Mouse (Mus musculus) embryonic facial prominence, embryonic 12.5 days (tissue): ENCODE measurements at regions not wholly inside any gene's neighbourhood (a gene's known extent, or its start where the extent isn't known, plus 50 kb on each side); places are given as distances from the start of the nearest gene placed in this dataset.

Experiments used
- ATAC-seq: fragments of 200-750 bp; cut with Nextera tagmentation; 2 replicates; pipeline ENCODE4 v1.8.0; 2017; ENCODE audit not compliant: insufficient number of reproducible peaks, insufficient read depth, low FRiP score, low TSS enrichment
- H3K27ac ChIP-seq: fragments of 300-500 bp; sonication (generic); 2 replicates; pipeline ENCODE4 v1.5.1; 2016; ENCODE audit warnings: mild to moderate bottlenecking
- H3K27me3 ChIP-seq: fragments of 300-500 bp; sonication (generic); 2 replicates; pipeline ENCODE4 v1.6.1; 2016; ENCODE audit warnings: mild to moderate bottlenecking, moderate library complexity
- H3K36me3 ChIP-seq: fragments of 300-500 bp; sonication (generic); 2 replicates; pipeline ENCODE4 v1.6.1; 2016; ENCODE audit warnings: mild to moderate bottlenecking
- H3K4me1 ChIP-seq: fragments of 300-500 bp; sonication (generic); 2 replicates; pipeline ENCODE4 v1.6.1; 2016
- H3K4me2 ChIP-seq: fragments of 300-500 bp; sonication (generic); replicated peaks from 2 replicates; pipeline ENCODE4 v1.6.1; 2016; ENCODE audit warnings: mild to moderate bottlenecking, moderate library complexity
- H3K4me3 ChIP-seq: fragments of 300-500 bp; sonication (generic); 2 replicates; pipeline ENCODE4 v1.5.1; 2016; ENCODE audit warnings: mild to moderate bottlenecking
- H3K9ac ChIP-seq: fragments of 300-500 bp; sonication (generic); 2 replicates; pipeline ENCODE4 v1.6.1; 2016; ENCODE audit warnings: mild to moderate bottlenecking, moderate library complexity
- H3K9me3 ChIP-seq: fragments of 300-500 bp; sonication (generic); 2 replicates; pipeline ENCODE4 v1.6.1; 2016; ENCODE audit warnings: mild to moderate bottlenecking, moderate library complexity
- WGBS: fragments of 180-500 bp; shearing (Covaris S2); methylation state at CpG from one replicate; pipeline ENCODE4 v1.1.7; 2016; 5-methylcytosine and 5-hydroxymethylcytosine counted together

- Histone ChIP-seq H3K36me3 (no peaks in the 10 kb centered on the region), H3K4me1 (no peaks in the 10 kb centered on the region), H3K4me2 (no peak overlapping the region), H3K27ac (no peak overlapping the region), H3K27me3 (no peaks in the 10 kb centered on the region), H3K9ac (no peak overlapping the region), H3K9me3 (no peaks in the 10 kb centered on the region), H3K4me3 (no peak overlapping the region)
- 78% methylated on average over 4 of the region's 4 CpGs for WGBS
- ATAC-seq = no peak
Measured at GRCm38 (mm10) chr15:69923833-69924232, 3423.1 kb upstream of the Lrrc6 start.

GRCm38 (mm10) chr15:69923280-69923679 is 3422.6 kb upstream of the Lrrc6 start:
- no peak overlapping the region for H3K4me2 ChIP-seq
- no peaks in the 10 kb centered on the region for H3K9me3 ChIP-seq
- H3K9ac ChIP-seq = no peak overlapping the region
- no peak overlapping the region for H3K4me3 ChIP-seq
- WGBS = 12% methylated on average over 2 of the region's 2 CpGs
- H3K36me3 ChIP-seq = no peaks in the 10 kb centered on the region
- no peaks in the 10 kb centered on the region for H3K27me3 ChIP-seq
- no peak overlapping the region for H3K27ac ChIP-seq
- no peaks in the 10 kb centered on the region for H3K4me1 ChIP-seq
- peak; percentile 60; the same call in 1 of the 2 replicates for ATAC-seq

DNA sequence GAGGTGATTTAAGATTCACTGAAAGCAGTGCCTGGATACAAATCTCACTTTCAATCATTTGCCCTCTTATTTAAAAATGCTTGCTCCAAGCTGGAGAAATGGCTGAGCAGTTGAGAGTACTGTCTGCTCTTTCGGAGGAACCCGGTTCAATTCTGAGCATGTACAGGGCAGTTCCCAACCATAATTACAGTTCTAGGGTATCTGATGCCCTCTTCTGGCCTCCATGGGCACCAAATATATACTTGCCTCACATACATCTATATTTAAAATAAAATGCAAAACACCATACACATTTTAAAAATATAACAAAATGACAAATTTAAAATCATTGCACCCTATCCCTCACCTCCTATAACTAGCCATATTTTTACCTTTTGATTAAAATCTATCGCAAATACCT is 3421.5 kb upstream of the Lrrc6 start:
- WGBS = 79% methylated on average over 3 of the region's 3 CpGs
- H3K9me3 ChIP-seq = no peaks in the 10 kb centered on the region
- H3K4me1 ChIP-seq = no peaks in the 10 kb centered on the region
- no peak overlapping the region for H3K27ac ChIP-seq
- no peak overlapping the region for H3K4me3 ChIP-seq
- H3K4me2 ChIP-seq = no peak overlapping the region
- no peaks in the 10 kb centered on the region for H3K27me3 ChIP-seq
- H3K36me3 ChIP-seq = no peaks in the 10 kb centered on the region
- no peak for ATAC-seq
- H3K9ac ChIP-seq = no peak overlapping the region

GRCm38 (mm10) chr15:69885764-69886163 is 3385.1 kb upstream of the Lrrc6 start:
- WGBS = 63% methylated on average over 4 of the region's 4 CpGs
- H3K4me2 ChIP-seq = no peak overlapping the region
- no peaks in the 10 kb centered on the region for H3K27me3 ChIP-seq
- H3K4me1 ChIP-seq = no peaks in the 10 kb centered on the region
- no peak overlapping the region for H3K27ac ChIP-seq
- H3K9ac ChIP-seq = no peak overlapping the region
- no peak for ATAC-seq
- no peaks in the 10 kb centered on the region for H3K9me3 ChIP-seq
- H3K4me3 ChIP-seq = no peak overlapping the region
- no peaks in the 10 kb centered on the region for H3K36me3 ChIP-seq

DNA sequence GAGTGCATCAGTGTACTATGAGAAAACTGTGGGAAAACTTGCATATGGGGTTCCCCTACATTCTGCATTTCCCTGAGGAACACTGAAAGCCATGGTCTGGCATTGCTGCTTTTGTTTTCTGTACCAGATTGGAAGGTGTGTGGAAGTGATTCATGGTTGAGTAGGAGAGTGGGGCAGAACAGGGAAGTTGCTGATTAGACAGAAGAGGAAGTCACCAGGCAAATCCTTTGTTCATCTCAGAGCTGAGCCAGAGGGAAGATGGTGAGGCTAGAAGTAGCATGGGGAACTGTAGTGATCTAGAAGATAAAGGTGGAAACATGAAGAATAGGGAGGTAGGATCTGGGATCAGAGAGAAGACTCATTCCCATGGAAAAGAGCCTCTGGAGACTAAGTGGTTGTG is 3377.8 kb upstream of the Lrrc6 start:
- no peak overlapping the region for H3K4me2 ChIP-seq
- no peaks in the 10 kb centered on the region for H3K4me1 ChIP-seq
- no peak overlapping the region for H3K4me3 ChIP-seq
- no peaks in the 10 kb centered on the region for H3K9me3 ChIP-seq
- H3K27ac ChIP-seq = no peak overlapping the region
- no peak for ATAC-seq
- no peak overlapping the region for H3K9ac ChIP-seq
- no peaks in the 10 kb centered on the region for H3K27me3 ChIP-seq
- no peaks in the 10 kb centered on the region for H3K36me3 ChIP-seq

DNA sequence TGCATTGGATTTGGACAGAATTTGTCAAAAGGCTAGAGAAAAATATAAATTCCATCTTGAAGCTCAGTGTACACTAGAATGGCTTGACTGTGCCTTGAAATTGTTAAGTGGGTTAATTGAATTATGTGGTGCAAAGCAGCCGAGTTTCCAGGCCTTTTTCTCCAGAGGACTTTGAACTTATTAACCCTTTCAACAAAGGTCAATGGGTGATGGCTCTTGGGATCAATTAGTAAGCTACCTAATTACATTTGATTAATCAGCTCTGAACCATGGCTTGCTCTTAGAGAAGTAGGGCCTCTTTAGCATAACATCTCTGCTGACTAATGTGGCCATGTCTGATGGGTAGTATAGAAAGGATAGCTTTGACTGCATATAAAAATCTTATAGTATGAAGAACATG is 3352.8 kb upstream of the Lrrc6 start:
- no peaks in the 10 kb centered on the region for H3K4me1 ChIP-seq
- no peaks in the 10 kb centered on the region for H3K9me3 ChIP-seq
- H3K4me3 ChIP-seq = no peak overlapping the region
- no peak for ATAC-seq
- WGBS = 13% methylated on average over 1 of the region's 1 CpGs
- H3K9ac ChIP-seq = no peak overlapping the region
- H3K36me3 ChIP-seq = no peaks in the 10 kb centered on the region
- no peak overlapping the region for H3K4me2 ChIP-seq
- H3K27ac ChIP-seq = no peak overlapping the region
- H3K27me3 ChIP-seq = no peaks in the 10 kb centered on the region

DNA sequence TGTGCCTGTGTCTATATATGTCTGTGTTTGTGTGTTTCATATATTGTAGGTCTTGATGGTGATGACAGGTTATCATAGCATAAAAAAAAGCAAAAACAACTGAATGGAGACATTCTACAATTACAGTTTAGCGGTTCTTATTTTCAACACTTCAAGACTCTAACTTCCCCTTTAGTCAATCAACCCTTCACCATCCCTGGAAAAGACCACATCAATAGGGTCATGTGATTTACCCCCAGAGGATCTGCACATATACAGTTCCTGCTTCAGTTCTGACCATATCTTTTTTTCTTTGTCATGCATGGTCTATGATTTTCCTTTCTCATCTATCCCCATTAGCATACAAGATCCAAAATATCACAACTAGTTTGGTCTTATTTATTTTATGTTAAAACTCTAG is 3348.9 kb upstream of the Lrrc6 start:
- WGBS = 82% methylated on average over 1 of the region's 1 CpGs

More for the DNA sequence above, 3348.9 kb upstream of the Lrrc6 start:
- Histone ChIP-seq H3K27ac (no peak overlapping the region), H3K4me3 (no peak overlapping the region), H3K4me1 (no peaks in the 10 kb centered on the region), H3K27me3 (no peaks in the 10 kb centered on the region), H3K9me3 (no peaks in the 10 kb centered on the region), H3K9ac (no peak overlapping the region), H3K4me2 (no peak overlapping the region), H3K36me3 (no peaks in the 10 kb centered on the region)
- no peak for ATAC-seq
